Mouse (Mus musculus) MEL (cell line): ENCODE measurements around the gene Zfp36l1. TPM values are rescaled to one million over a fixed set of nuclear protein-coding genes. Genes with fewer than 3 reads are reported as not detected.
A peak's percentile ranks its signal among the peaks of the same experiment; 100 is the strongest.

ENCODE experiments used
- DNase-seq: peaks from one replicate; pipeline ENCODE4 v3.0.0; 2011; ENCODE audit warnings: low read depth, low spot score
- H3K27ac ChIP-seq: 2 replicates; pipeline ENCODE4 v1.5.1; 2012; ENCODE audit warnings: low read depth, mild to moderate bottlenecking, control low read depth, low read length, moderate library complexity; ENCODE audit not compliant: control insufficient read depth
- H3K27me3 ChIP-seq, 2 experiments: fragments of 150-350 bp in 1 of 2; sonication (generic) in 1 of 2; 2 replicates each; pipeline ENCODE4 v1.6.1; 2012; ENCODE audit warnings: low read length in 2 of 2, mild to moderate bottlenecking in 2 of 2, improper control_type of control experiment in 1 of 2, moderate library complexity in 1 of 2; ENCODE audit not compliant: insufficient read depth in 2 of 2, control insufficient read depth in 1 of 2
- H3K36me3 ChIP-seq, 2 experiments: 2 replicates each; pipeline ENCODE4 v1.6.1; 2012 to 2014; ENCODE audit warnings: low read length in 2 of 2, improper control_type of control experiment in 1 of 2, inconsistent platforms in 1 of 2, mild to moderate bottlenecking in 1 of 2; ENCODE audit not compliant: insufficient read depth in 2 of 2, control insufficient read depth in 1 of 2
- H3K4me1 ChIP-seq, 2 experiments: fragments of 150-350 bp in 1 of 2; sonication (generic) in 1 of 2; 2 replicates each; pipeline ENCODE4 v1.6.1; 2012; ENCODE audit warnings: low read length in 2 of 2, improper control_type of control experiment in 1 of 2, mild to moderate bottlenecking in 1 of 2; ENCODE audit not compliant: insufficient read depth in 2 of 2, control insufficient read depth in 1 of 2
- H3K4me3 ChIP-seq, 2 experiments: fragments of 150-350 bp in 1 of 2; sonication (generic) in 1 of 2; 2 replicates each; pipeline ENCODE4 v1.5.1; 2012; ENCODE audit warnings: low read depth in 2 of 2, low read length in 2 of 2, mild to moderate bottlenecking in 2 of 2, moderate library complexity in 2 of 2, control low read depth in 1 of 2, improper control_type of control experiment in 1 of 2; ENCODE audit not compliant: control insufficient read depth in 1 of 2, insufficient read depth in 1 of 2
- H3K79me2 ChIP-seq: 2 replicates; pipeline ENCODE4 v1.6.1; 2012; ENCODE audit warnings: mild to moderate bottlenecking, low read length, moderate library complexity; ENCODE audit not compliant: control insufficient read depth, poor library complexity, insufficient read depth
- H3K9ac ChIP-seq: 2 replicates; pipeline ENCODE4 v1.6.1; 2012; ENCODE audit warnings: low read depth, mild to moderate bottlenecking, control low read depth, low read length, moderate library complexity; ENCODE audit not compliant: control insufficient read depth, poor library complexity, severe bottlenecking
- H3K9me3 ChIP-seq: fragments of 150-350 bp; sonication (generic); replicated peaks from 2 replicates; pipeline ENCODE4 v1.6.1; 2012; ENCODE audit warnings: mild to moderate bottlenecking, low read length, improper control_type of control experiment, moderate library complexity; ENCODE audit not compliant: insufficient read depth
- CHD1 ChIP-seq: IDR thresholded peaks from 2 replicates; pipeline ENCODE4 v1.6.1; 2012; ENCODE audit warnings: low read depth, mild to moderate bottlenecking, inconsistent platforms, low read length, improper control_type of control experiment
- ELF1 ChIP-seq: IDR thresholded peaks from 2 replicates; pipeline ENCODE4 v1.6.1; 2014; ENCODE audit warnings: low read depth, mild to moderate bottlenecking, inconsistent platforms, low read length, improper control_type of control experiment, moderate library complexity
- EP300 ChIP-seq, 2 experiments: IDR thresholded peaks; 2 replicates each; pipeline ENCODE4 v1.6.1; 2011; ENCODE audit warnings: improper control_type of control experiment in 2 of 2, low read length in 2 of 2, low read depth in 1 of 2, mild to moderate bottlenecking in 1 of 2
- ETS1 ChIP-seq: IDR thresholded peaks from 2 replicates; pipeline ENCODE4 v1.6.1; 2012; ENCODE audit warnings: low read depth, mild to moderate bottlenecking, inconsistent platforms, low read length, improper control_type of control experiment, moderate library complexity
- GABPA ChIP-seq: IDR thresholded peaks from 2 replicates; pipeline ENCODE4 v1.6.1; 2012; ENCODE audit warnings: low read depth, mild to moderate bottlenecking, inconsistent platforms, low read length, improper control_type of control experiment, moderate library complexity
- GATA1 ChIP-seq: IDR thresholded peaks from 2 replicates; pipeline ENCODE4 v1.6.1; 2011; ENCODE audit warnings: low read depth, low read length, improper control_type of control experiment
- HCFC1 ChIP-seq: IDR thresholded peaks from 2 replicates; pipeline ENCODE4 v1.6.1; 2012; ENCODE audit warnings: low read depth, mild to moderate bottlenecking, inconsistent platforms, low read length, improper control_type of control experiment, moderate library complexity
- JUND ChIP-seq: IDR thresholded peaks from 2 replicates; pipeline ENCODE4 v1.6.1; 2011; ENCODE audit warnings: low read depth, mild to moderate bottlenecking, improper control_type of control experiment, low read length
- KAT2A ChIP-seq: conservative IDR thresholded peaks from 2 replicates; pipeline ENCODE4 v1.6.1; 2012; ENCODE audit warnings: low read depth, low read length, improper control_type of control experiment, inconsistent platforms
- MAFK ChIP-seq: IDR thresholded peaks from 2 replicates; pipeline ENCODE4 v1.6.1; 2011; ENCODE audit warnings: low read depth, mild to moderate bottlenecking, low read length, improper control_type of control experiment, borderline replicate concordance
- MAX ChIP-seq: IDR thresholded peaks from 2 replicates; pipeline ENCODE4 v1.6.1; 2011; ENCODE audit warnings: low read length, improper control_type of control experiment
- MAZ ChIP-seq: IDR thresholded peaks from 2 replicates; pipeline ENCODE4 v1.6.1; 2012; ENCODE audit warnings: low read depth, mild to moderate bottlenecking, inconsistent platforms, low read length, improper control_type of control experiment
- MEF2A ChIP-seq: IDR thresholded peaks from 2 replicates; pipeline ENCODE4 v1.6.1; 2014; ENCODE audit warnings: low read depth, mild to moderate bottlenecking, inconsistent platforms, low read length, improper control_type of control experiment; ENCODE audit not compliant: poor library complexity, insufficient replicate concordance, severe bottlenecking; ENCODE audit errors: extremely low read depth
- MXI1 ChIP-seq: IDR thresholded peaks from 2 replicates; pipeline ENCODE4 v1.6.1; 2011; ENCODE audit warnings: mild to moderate bottlenecking, low read depth, low read length, improper control_type of control experiment
- MYC ChIP-seq: IDR thresholded peaks from 2 replicates; pipeline ENCODE4 v1.6.1; 2011; ENCODE audit warnings: low read depth, mild to moderate bottlenecking, low read length, improper control_type of control experiment, moderate library complexity
- NELFE ChIP-seq: IDR thresholded peaks from 2 replicates; pipeline ENCODE4 v1.6.1; 2011; ENCODE audit warnings: low read depth, low read length, improper control_type of control experiment
- NRF1 ChIP-seq: IDR thresholded peaks from 2 replicates; pipeline ENCODE4 v1.6.1; 2014; ENCODE audit warnings: low read depth, mild to moderate bottlenecking, inconsistent platforms, low read length, improper control_type of control experiment, moderate library complexity; ENCODE audit not compliant: poor library complexity, insufficient read depth, severe bottlenecking
- POLR2A ChIP-seq, 2 experiments: IDR thresholded peaks; 2 replicates each; pipeline ENCODE4 v1.6.1; 2011 to 2012; ENCODE audit warnings: low read length in 2 of 2, mild to moderate bottlenecking in 2 of 2, control low read depth in 1 of 2, improper control_type of control experiment in 1 of 2, low read depth in 1 of 2, moderate library complexity in 1 of 2; ENCODE audit not compliant: control insufficient read depth in 1 of 2, insufficient read depth in 1 of 2, poor library complexity in 1 of 2
- POLR2AphosphoS2 ChIP-seq: IDR thresholded peaks from 2 replicates; pipeline ENCODE4 v1.6.1; 2011; ENCODE audit warnings: low read length, improper control_type of control experiment
- POLR2AphosphoS5 ChIP-seq: IDR thresholded peaks from 2 replicates; pipeline ENCODE4 v1.6.1; 2012; ENCODE audit warnings: low read depth, borderline replicate concordance, mild to moderate bottlenecking, inconsistent platforms, low read length, moderate library complexity, mixed read lengths
- RAD21 ChIP-seq: IDR thresholded peaks from 2 replicates; pipeline ENCODE4 v1.6.1; 2011; ENCODE audit warnings: mild to moderate bottlenecking, low read depth, low read length, improper control_type of control experiment
- SIN3A ChIP-seq: IDR thresholded peaks from 2 replicates; pipeline ENCODE4 v1.6.1; 2012; ENCODE audit warnings: low read length, improper control_type of control experiment, inconsistent platforms
- SMC3 ChIP-seq: IDR thresholded peaks from 2 replicates; pipeline ENCODE4 v1.6.1; 2011; ENCODE audit warnings: low read depth, low read length, improper control_type of control experiment
- TBP ChIP-seq: IDR thresholded peaks from 2 replicates; pipeline ENCODE4 v1.8.0; 2011; ENCODE audit warnings: low read depth, low read length, improper control_type of control experiment
- TCF12 ChIP-seq: IDR thresholded peaks from 2 replicates; pipeline ENCODE4 v1.6.1; 2014; ENCODE audit warnings: low read depth, mild to moderate bottlenecking, inconsistent platforms, low read length, improper control_type of control experiment, moderate library complexity
- USF1 ChIP-seq: IDR thresholded peaks from 2 replicates; pipeline ENCODE4 v1.6.1; 2014; ENCODE audit warnings: low read depth, mild to moderate bottlenecking, inconsistent platforms, low read length, improper control_type of control experiment, moderate library complexity
- USF2 ChIP-seq, 2 experiments: IDR thresholded peaks; 2 replicates each; pipeline ENCODE4 v1.6.1; 2011 to 2012; ENCODE audit warnings: improper control_type of control experiment in 2 of 2, low read length in 2 of 2, borderline replicate concordance in 1 of 2, inconsistent platforms in 1 of 2, low read depth in 1 of 2, mild to moderate bottlenecking in 1 of 2; ENCODE audit not compliant: insufficient read depth in 1 of 2
- ZC3H11A ChIP-seq: IDR thresholded peaks from 2 replicates; pipeline ENCODE4 v1.6.1; 2012; ENCODE audit warnings: low read depth, mild to moderate bottlenecking, inconsistent platforms, low read length, improper control_type of control experiment
- ZKSCAN1 ChIP-seq: IDR thresholded peaks from 2 replicates; pipeline ENCODE4 v1.6.1; 2012; ENCODE audit warnings: low read depth, mild to moderate bottlenecking, inconsistent platforms, low read length, improper control_type of control experiment, moderate library complexity
- ZMIZ1 ChIP-seq: IDR thresholded peaks from 2 replicates; pipeline ENCODE4 v1.6.1; 2012; ENCODE audit warnings: low read depth, mild to moderate bottlenecking, inconsistent platforms, low read length, improper control_type of control experiment, moderate library complexity
- ZNF384 ChIP-seq: IDR thresholded peaks from 2 replicates; pipeline ENCODE4 v1.6.1; 2012; ENCODE audit warnings: low read depth, mild to moderate bottlenecking, inconsistent platforms, low read length, improper control_type of control experiment
- polyA plus RNA-seq, 2 experiments: library from polyadenylated mRNA; stranded (reverse) in 1 of 2; unstranded in 1 of 2; fragments of >175 nt in 1 of 2; fragments of >200 nt in 1 of 2; gene quantifications; 2 replicates each; pipeline versions ENCODE4 v1.2.1 to v1.2.4; 2012; ENCODE audit warnings: low replicate concordance in 2 of 2, low read depth in 1 of 2; ENCODE audit not compliant: insufficient read length in 2 of 2, insufficient read depth in 1 of 2, missing spikeins in 1 of 2
- total RNA-seq: library from RNA; depleted of rRNA; stranded (reverse); fragments of 300-350 nt; gene quantifications from 2 replicates; pipeline ENCODE4 v1.2.3, GENCODE M21; 2012

Zfp36l1 gene
- total and polyA plus RNA-seq, 3 experiments, result 1.2 to 22.5 TPM; not detected in 1

- no peaks in the 10 kb centered on the region for H3K79me2 ChIP-seq
- TF ChIP-seq SIN3A (no peak), NELFE (no peak), MAX (no peak), MAZ (no peak)
- TF ChIP-seq, all 39 proteins: peak for 0
- H3K27ac ChIP-seq, result no peak overlapping the region
- no peak overlapping the region for H3K9ac ChIP-seq
- no peaks in the 10 kb centered on the region for H3K9me3 ChIP-seq
- no peak overlapping the region for H3K4me3 ChIP-seq
- no peaks in the 10 kb centered on the region; a peak in 1 of 4 replicates for H3K27me3 ChIP-seq
- H3K36me3 ChIP-seq, result peaks cover 0 to 9% of the 10 kb centered on the region in 2 experiments; a peak in 2 of 4 replicates
- no peak for DNase-seq
- H3K4me1 ChIP-seq, result peaks cover 6 to 8% of the 10 kb centered on the region in 2 experiments
Measured at GRCm38 (mm10) chr12:80090529-80090928, 22.3 kb downstream of the Zfp36l1 start.

GRCm38 (mm10) chr12:80088143-80088542 is 24.7 kb downstream of the Zfp36l1 start:
- Histone ChIP-seq H3K27me3 (no peaks in the 10 kb centered on the region), H3K27ac (peak overlapping the region; percentile 73), H3K4me3 (peak overlapping the region in 1 of 2 experiments; percentile 18; a peak in 1 of 4 replicates), H3K9ac (peak overlapping the region; percentile 32; the same call in 1 of the 2 replicates), H3K9me3 (no peaks in the 10 kb centered on the region), H3K4me1 (peaks cover 10 to 26% of the 10 kb centered on the region in 2 experiments), H3K79me2 (no peaks in the 10 kb centered on the region), H3K36me3 (peaks cover 0 to 25% of the 10 kb centered on the region in 2 experiments; a peak in 2 of 4 replicates)
- DNase-seq, result peak; percentile 75
- no peak for TF ChIP-seq RAD21
- TF ChIP-seq JUND, result no peak
- TF ChIP-seq TBP, result peak; percentile 41; the same call in 1 of the 2 replicates
- no peak for TF ChIP-seq POLR2A (IDR thresholded peaks at IDR 0.05; ENCODE audit: control insufficient read depth in 1 of 2, insufficient read depth in 1 of 2, low read depth in 1 of 2, low read length in 2 of 2, poor library complexity in 1 of 2)
- 0 out of 2 replicates have a peak, but pooled peaks have one; percentile 34 for TF ChIP-seq MYC
- TF ChIP-seq ZKSCAN1, result no peak
- no peak for TF ChIP-seq ELF1
- no peak for TF ChIP-seq GABPA
- no peak for TF ChIP-seq NRF1
- TF ChIP-seq KAT2A, result no peak
- peak; percentile 76; the same call in 1 of the 2 replicates for TF ChIP-seq MXI1
- TF ChIP-seq ZC3H11A, result no peak
- TF ChIP-seq POLR2AphosphoS2, result no peak
- no peak for TF ChIP-seq ZNF384
- TF ChIP-seq POLR2AphosphoS5, result no peak
- TF ChIP-seq ZMIZ1, result no peak
- no peak for TF ChIP-seq MEF2A
- TF ChIP-seq NELFE, result no peak
- TF ChIP-seq EP300 (IDR thresholded peaks at IDR 0.05; ENCODE audit: low read depth in 1 of 2, low read length in 2 of 2), result peak; percentile 78 to 79
- TF ChIP-seq SMC3, result no peak
- no peak for TF ChIP-seq CHD1
- peak; percentile 84 for TF ChIP-seq TCF12
- TF ChIP-seq HCFC1, result no peak
- no peak for TF ChIP-seq MAFK
- TF ChIP-seq USF2 (IDR thresholded peaks at IDR 0.05; ENCODE audit: borderline replicate concordance in 1 of 2, insufficient read depth in 1 of 2, low read depth in 1 of 2, low read length in 2 of 2), result peak in 1 of 2 experiments; percentile 67; a peak in 2 of 4 replicates
- peak; percentile 89 for TF ChIP-seq USF1
- TF ChIP-seq GATA1, result peak; percentile 88
- TF ChIP-seq ETS1, result peak; percentile 78
- TF ChIP-seq MAZ, result no peak
